Mouse (Mus musculus): ENCODE measurements at regions not wholly inside any gene's neighbourhood (a gene's known extent, or its start where the extent isn't known, plus 50 kb on each side); places are given as distances from the start of the nearest gene placed in this dataset.

- Histone ChIP-seq H3K4me1 (ENCODE audit: control insufficient read depth, insufficient read depth, insufficient read length) (no peaks in the 10 kb centered on the region), H3K4me3 (ENCODE audit: extremely low read depth, insufficient read depth, insufficient read length) (no peak overlapping the region), H3K27me3 (ENCODE audit: control insufficient read depth, insufficient read depth, low read length) (no peaks in the 10 kb centered on the region), H3K36me3 (ENCODE audit: control insufficient read depth, insufficient read depth, low read length) (no peaks in the 10 kb centered on the region), H3K27ac (ENCODE audit: insufficient read depth, low read length) (no peak overlapping the region)
- WGBS, result 91% methylated on average over 22 of the region's 22 CpGs
- TF ChIP-seq POLR2A (IDR thresholded peaks at IDR 0.05; ENCODE audit: low read depth, low read length), result no peak
- no peak for TF ChIP-seq CTCF (IDR thresholded peaks at IDR 0.05; ENCODE audit: extremely low read depth, insufficient read depth, insufficient read length, insufficient replicate concordance)
- DNase-seq (ENCODE audit: low read depth in 1 of 2, low spot score in 2 of 2), result no peak
Measured at GRCm38 (mm10) chr4:33583979-33584907, 274.1 kb downstream of the Rngtt start.

- no peaks in the 10 kb centered on the region for H3K4me1 ChIP-seq (ENCODE audit: control insufficient read depth, insufficient read depth, insufficient read length)
- H3K27ac ChIP-seq (ENCODE audit: insufficient read depth, low read length), result no peak overlapping the region
- no peak for DNase-seq (ENCODE audit: low read depth in 1 of 2, low spot score in 2 of 2)
- 88% methylated on average over 6 of the region's 6 CpGs for WGBS
- no peak overlapping the region for H3K4me3 ChIP-seq (ENCODE audit: extremely low read depth, insufficient read depth, insufficient read length)
- no peak for TF ChIP-seq POLR2A (IDR thresholded peaks at IDR 0.05; ENCODE audit: low read depth, low read length)
- no peak for TF ChIP-seq CTCF (IDR thresholded peaks at IDR 0.05; ENCODE audit: extremely low read depth, insufficient read depth, insufficient read length, insufficient replicate concordance)
- no peaks in the 10 kb centered on the region for H3K36me3 ChIP-seq (ENCODE audit: control insufficient read depth, insufficient read depth, low read length)
- no peaks in the 10 kb centered on the region for H3K27me3 ChIP-seq (ENCODE audit: control insufficient read depth, insufficient read depth, low read length)
Measured at GRCm38 (mm10) chr4:33585821-33586220, 275.7 kb downstream of the Rngtt start.

- H3K27ac ChIP-seq (ENCODE audit: insufficient read depth, low read length), result no peak overlapping the region
- no peaks in the 10 kb centered on the region for H3K27me3 ChIP-seq (ENCODE audit: control insufficient read depth, insufficient read depth, low read length)
- DNase-seq (ENCODE audit: low read depth in 1 of 2, low spot score in 2 of 2), result no peak
- WGBS, result 70% methylated on average over 4 of the region's 4 CpGs
- TF ChIP-seq POLR2A (IDR thresholded peaks at IDR 0.05; ENCODE audit: low read depth, low read length), result no peak
- no peak for TF ChIP-seq CTCF (IDR thresholded peaks at IDR 0.05; ENCODE audit: extremely low read depth, insufficient read depth, insufficient read length, insufficient replicate concordance)
- H3K4me3 ChIP-seq (ENCODE audit: extremely low read depth, insufficient read depth, insufficient read length), result no peak overlapping the region
- no peaks in the 10 kb centered on the region for H3K36me3 ChIP-seq (ENCODE audit: control insufficient read depth, insufficient read depth, low read length)
- H3K4me1 ChIP-seq (ENCODE audit: control insufficient read depth, insufficient read depth, insufficient read length), result no peaks in the 10 kb centered on the region
Measured at GRCm38 (mm10) chr4:33586290-33586614, 276.1 kb downstream of the Rngtt start.

- Histone ChIP-seq H3K4me1 (ENCODE audit: control insufficient read depth, insufficient read depth, insufficient read length) (no peaks in the 10 kb centered on the region), H3K27me3 (ENCODE audit: control insufficient read depth, insufficient read depth, low read length) (no peaks in the 10 kb centered on the region), H3K4me3 (ENCODE audit: extremely low read depth, insufficient read depth, insufficient read length) (no peak overlapping the region), H3K36me3 (ENCODE audit: control insufficient read depth, insufficient read depth, low read length) (no peaks in the 10 kb centered on the region), H3K27ac (ENCODE audit: insufficient read depth, low read length) (no peak overlapping the region)
- no peak for TF ChIP-seq POLR2A (IDR thresholded peaks at IDR 0.05; ENCODE audit: low read depth, low read length)
- 20% methylated on average over 15 of the region's 15 CpGs for WGBS
- no peak for DNase-seq (ENCODE audit: low read depth in 1 of 2, low spot score in 2 of 2)
Measured at GRCm38 (mm10) chr4:33586615-33587451, 276.7 kb downstream of the Rngtt start.

GRCm38 (mm10) chr4:33587666-33588065 lies 277.6 kb downstream of the Rngtt start:
- H3K36me3 ChIP-seq (ENCODE audit: control insufficient read depth, insufficient read depth, low read length), result no peaks in the 10 kb centered on the region
- no peak overlapping the region for H3K4me3 ChIP-seq (ENCODE audit: extremely low read depth, insufficient read depth, insufficient read length)
- TF ChIP-seq POLR2A (IDR thresholded peaks at IDR 0.05; ENCODE audit: low read depth, low read length) (no peak), CTCF (IDR thresholded peaks at IDR 0.05; ENCODE audit: extremely low read depth, insufficient read depth, insufficient read length, insufficient replicate concordance) (no peak)
- H3K4me1 ChIP-seq (ENCODE audit: control insufficient read depth, insufficient read depth, insufficient read length), result no peaks in the 10 kb centered on the region
- H3K27me3 ChIP-seq (ENCODE audit: control insufficient read depth, insufficient read depth, low read length), result no peaks in the 10 kb centered on the region
- no peak overlapping the region for H3K27ac ChIP-seq (ENCODE audit: insufficient read depth, low read length)
- 63% methylated on average over 11 of the region's 11 CpGs for WGBS
- no peak for DNase-seq (ENCODE audit: low read depth in 1 of 2, low spot score in 2 of 2)

GRCm38 (mm10) chr4:33588127-33588526 lies 278.0 kb downstream of the Rngtt start:
- H3K27ac ChIP-seq (ENCODE audit: insufficient read depth, low read length), result no peak overlapping the region
- H3K4me1 ChIP-seq (ENCODE audit: control insufficient read depth, insufficient read depth, insufficient read length), result no peaks in the 10 kb centered on the region
- no peak overlapping the region for H3K4me3 ChIP-seq (ENCODE audit: extremely low read depth, insufficient read depth, insufficient read length)
- no peaks in the 10 kb centered on the region for H3K27me3 ChIP-seq (ENCODE audit: control insufficient read depth, insufficient read depth, low read length)
- WGBS, result 76% methylated on average over 5 of the region's 5 CpGs
- no peaks in the 10 kb centered on the region for H3K36me3 ChIP-seq (ENCODE audit: control insufficient read depth, insufficient read depth, low read length)
- TF ChIP-seq POLR2A (IDR thresholded peaks at IDR 0.05; ENCODE audit: low read depth, low read length) (no peak), CTCF (IDR thresholded peaks at IDR 0.05; ENCODE audit: extremely low read depth, insufficient read depth, insufficient read length, insufficient replicate concordance) (no peak)
- DNase-seq (ENCODE audit: low read depth in 1 of 2, low spot score in 2 of 2), result no peak

Data from spleen, adult 2 months (tissue).